Mouse (Mus musculus) thymus, adult 18-20 months (tissue): ENCODE results near the gene Gna15.

Source experiments
- DNase-seq, 2 experiments: peaks; one replicate each; pipeline ENCODE4 v3.0.0; 2022; ENCODE audit warnings: mixed read lengths in 2 of 2

Gene Gna15

GRCm38 (mm10) chr10:81495151-81495550 lies 28.9 kb downstream of the Gna15 start:
- DNase-seq = no peak

DNA sequence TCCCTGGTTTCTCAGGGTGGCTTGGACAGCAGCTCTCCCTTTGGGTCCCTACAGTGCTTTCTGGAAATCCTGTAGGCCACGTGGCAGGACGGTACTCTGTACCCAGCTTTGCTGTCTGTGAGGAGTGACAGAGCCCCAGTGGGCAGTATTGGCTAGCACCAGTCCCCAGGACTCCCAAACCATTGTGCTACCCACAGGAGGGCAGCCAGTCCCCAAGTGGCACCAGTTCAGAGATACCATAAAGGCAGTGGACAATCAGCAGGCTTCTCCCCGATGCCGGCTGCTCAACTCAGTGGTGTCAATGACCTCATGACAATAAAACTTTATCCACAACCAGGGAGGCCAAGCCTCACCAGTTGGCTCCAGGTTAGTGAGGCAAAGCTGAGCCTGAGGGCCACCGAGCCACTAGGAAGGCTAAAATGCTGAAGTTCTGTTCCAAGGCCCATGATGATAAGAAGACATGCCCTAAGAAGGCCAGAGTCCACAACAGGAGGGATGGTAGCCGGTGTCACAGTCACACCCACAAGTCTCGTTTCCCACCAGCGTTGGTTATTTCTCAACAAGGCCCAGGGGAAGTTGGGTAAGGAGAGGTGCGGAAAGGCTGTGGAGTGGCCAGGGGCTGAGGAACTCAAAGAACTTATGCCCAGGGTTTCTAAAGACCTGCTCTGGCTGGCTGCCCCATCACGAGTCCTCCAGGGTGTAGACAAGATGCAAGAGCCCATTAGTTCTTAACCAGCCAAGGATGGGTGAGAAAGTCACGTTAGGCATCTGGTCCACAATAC lies 29.6 kb downstream of the Gna15 start:
- no peak for DNase-seq

GRCm38 (mm10) chr10:81493601-81494220 lies 30.3 kb downstream of the Gna15 start:
- DNase-seq = no peak

GRCm38 (mm10) chr10:81492606-81493240 lies 31.3 kb downstream of the Gna15 start:
- no peak for DNase-seq

DNA sequence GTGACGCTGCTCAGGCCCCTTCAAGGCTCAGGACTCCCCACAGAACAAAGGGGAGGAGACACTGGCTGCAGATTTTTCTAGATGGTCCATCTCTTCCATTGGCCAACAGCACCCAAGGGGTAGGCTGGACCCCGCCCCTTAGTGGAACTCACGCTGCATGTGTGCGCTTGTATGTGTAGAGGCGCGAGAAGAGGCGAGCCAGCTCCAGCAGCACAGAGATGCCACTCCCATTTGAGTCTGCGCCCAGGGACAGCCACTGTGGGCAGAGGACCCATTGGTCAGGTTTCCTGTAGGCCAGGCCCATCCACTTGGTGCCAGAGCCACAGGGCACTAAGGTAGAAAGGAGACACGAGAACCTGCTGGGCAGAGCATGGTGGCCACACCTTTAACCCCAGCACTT lies 33.0 kb downstream of the Gna15 start:
- DNase-seq = no peak

GRCm38 (mm10) chr10:81489941-81490340 lies 34.1 kb downstream of the Gna15 start:
- no peak for DNase-seq

DNA sequence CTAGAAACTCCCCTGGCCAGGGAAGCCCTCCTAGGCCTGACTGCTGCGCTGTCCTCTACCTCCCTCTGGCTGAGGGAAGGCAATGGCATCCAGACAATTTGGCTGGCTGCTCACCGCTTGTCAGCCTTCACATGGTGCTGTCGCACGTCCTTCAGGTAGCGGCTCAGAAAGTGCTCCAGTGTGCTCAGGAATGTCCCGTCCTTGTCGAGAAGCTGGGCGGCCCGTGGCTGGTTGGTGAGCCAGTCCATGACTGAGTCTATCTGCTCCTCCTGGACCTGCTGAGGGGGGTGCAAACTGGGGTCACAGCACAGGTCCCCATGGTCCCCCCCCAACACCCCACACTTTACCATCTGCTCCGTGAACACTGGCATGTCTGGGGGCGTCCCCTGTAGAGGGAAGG lies 35.9 kb downstream of the Gna15 start:
- DNase-seq = no peak

- no peak for DNase-seq
Observed at GRCm38 (mm10) chr10:81486496-81486895, 37.5 kb downstream of the Gna15 start.

DNA sequence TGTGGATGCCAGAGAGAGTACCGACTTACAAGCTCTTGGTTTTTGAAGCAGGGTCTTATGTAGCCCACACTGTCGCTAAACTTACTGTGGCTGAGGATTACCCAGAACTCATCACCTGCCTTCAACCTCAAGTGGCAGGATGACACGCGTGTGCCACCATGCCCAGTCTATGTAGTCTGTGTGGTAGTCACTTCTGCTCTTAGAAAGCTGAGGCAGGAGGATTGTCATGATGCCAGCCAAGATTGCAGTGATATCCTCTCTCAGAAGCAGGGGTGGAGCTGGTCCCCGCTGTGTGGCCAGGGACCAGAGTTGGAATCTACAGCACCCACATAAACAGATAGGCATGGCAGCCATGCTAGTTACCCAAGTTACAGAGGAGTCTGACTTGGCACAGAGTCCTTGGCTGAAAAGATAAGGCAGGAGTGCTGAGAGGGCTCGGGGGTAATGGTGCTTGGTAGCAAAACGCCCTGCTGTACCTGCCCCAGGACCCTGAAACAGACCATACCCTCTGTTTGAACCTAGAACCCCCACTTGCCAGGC lies 38.5 kb downstream of the Gna15 start:
- DNase-seq = no peak

DNA sequence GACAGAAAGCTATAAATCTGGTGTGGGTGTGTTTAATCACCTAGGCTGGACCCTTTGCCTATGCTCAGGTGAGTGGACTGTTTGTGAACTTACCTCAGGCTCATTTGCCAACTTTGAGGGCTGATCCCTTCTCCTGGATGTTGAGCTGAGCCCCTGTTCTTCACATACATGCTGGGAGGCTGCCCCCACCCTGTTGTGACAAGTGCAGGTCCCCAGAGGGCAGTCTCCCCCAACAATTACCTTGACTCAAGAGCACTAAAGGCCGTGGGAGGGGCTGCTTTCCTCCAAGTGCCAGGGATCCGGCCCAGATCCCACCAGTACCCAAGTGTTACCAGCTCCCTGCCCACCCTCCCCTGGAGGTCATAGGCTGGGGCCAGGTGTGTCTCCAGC lies 39.0 kb downstream of the Gna15 start:
- DNase-seq = no peak

DNA sequence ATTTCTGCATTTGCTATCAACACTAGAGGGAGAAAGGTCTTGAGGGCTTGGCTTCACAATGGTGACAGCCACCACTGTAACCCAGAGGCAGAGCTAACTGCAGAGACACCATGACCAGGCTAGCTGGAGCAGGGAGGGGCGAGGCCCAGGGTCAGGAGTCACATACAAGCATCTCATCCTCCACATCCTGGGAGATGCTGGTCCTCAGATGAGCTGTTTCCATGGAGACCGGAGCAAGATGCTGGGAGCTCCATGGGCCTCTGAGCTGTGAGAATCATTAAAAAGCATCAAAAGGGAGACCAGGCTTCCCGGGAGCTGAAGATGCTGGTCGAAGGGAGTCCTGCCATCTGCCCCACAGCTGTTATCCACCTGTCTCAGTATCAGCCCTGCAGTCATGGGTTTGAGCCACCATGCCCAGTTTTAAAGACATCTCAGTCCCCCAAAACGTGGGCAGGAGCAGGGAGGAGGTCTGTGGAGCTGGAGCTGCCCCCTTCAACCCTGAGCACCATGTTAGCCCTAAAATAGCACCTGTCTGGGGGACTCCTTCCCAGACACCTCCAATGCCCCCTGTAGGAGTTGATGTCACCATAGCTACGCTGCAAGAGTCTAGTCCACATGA lies 39.5 kb downstream of the Gna15 start:
- DNase-seq = no peak

- no peak for DNase-seq
Observed at GRCm38 (mm10) chr10:81483983-81484382, 40.0 kb downstream of the Gna15 start.

DNA sequence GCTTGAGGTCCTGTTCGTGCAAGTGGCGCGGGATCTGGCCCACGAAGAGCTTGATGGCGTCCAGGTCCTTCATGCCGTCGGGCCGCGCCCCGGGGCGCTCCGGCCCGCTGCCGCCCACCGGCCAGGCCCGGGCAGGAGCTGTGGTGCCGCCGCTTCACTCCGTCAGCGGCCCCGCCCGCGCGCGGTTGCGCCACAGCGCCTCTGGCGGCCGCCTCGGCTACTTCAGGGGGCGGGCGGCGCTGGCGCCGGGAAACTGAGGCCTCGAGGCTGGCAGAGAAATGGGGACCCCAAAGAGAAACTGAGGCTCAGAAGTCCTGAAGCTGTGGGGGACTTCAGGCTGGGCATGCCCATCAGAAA lies 41.5 kb downstream of the Gna15 start, which contains the start of gene Celf5:
Celf5 (minus strand) TSS at position 177 of the 357 bp plus-strand sequence.
- DNase-seq = no peak

DNA sequence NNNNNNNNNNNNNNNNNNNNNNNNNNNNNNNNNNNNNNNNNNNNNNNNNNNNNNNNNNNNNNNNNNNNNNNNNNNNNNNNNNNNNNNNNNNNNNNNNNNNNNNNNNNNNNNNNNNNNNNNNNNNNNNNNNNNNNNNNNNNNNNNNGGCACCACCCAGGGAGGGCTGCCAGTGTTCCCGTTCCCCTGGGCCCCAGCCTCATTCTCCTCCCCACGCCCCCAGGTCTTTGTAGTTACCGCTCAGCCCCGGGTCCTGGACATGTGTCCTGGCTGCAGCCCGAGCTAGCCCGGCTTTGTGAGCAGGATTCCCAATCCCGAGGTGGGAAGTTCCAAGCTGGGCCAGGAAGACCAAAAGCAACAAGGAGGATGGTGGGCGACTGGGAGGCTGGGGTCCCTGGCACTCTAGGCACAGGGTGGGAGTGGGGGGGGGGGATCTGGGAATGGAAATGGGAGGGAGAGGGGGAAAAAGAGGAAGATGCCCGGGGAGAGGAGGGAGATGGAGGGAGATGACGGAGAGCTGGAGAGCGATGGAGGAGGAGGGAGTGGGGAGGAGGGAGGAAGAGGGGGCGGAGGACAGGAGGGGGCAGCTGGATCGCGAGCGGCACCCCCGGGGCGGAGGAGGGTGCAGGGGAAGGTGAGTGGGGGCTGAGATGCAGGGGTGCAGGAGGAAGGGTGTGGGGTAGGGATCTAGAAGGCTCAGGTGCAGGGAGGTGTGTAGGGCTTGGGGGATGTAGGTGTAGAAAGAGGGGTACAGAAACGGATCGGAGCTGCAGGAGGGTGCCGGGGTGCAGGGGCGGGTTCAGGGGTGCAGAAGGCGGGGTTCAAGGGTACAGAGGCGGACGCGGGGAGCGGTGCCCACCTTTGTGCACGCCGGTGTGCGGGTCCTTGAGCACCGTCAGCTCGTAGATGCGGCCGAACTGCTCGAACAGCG lies 42.2 kb downstream of the Gna15 start:
- DNase-seq = no peak

- no peak for DNase-seq
Observed at GRCm38 (mm10) chr10:81474461-81474860, 49.6 kb downstream of the Gna15 start.

DNA sequence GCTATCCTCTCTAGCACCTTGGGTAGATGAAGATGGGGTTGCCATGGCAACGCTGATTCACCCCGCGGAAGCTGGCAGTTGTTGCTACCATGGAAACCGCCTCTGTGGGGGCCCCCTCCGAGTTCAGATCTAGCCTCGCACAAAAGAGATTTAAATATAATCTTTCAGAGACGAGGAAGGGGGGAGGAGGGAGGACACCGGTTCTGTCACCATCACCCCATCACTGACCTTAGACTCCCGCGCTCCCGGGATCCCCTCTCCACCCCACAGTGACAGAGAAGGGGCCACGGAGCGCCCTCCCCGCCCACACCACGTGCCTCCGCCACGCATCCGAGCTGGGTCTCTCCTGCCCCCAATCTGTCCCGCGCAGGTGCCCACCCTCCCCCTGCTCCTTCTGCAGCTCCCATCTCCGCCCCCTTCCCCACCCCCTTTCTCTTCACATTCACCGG lies 51.0 kb downstream of the Gna15 start:
- DNase-seq = no peak

- DNase-seq = no peak
Observed at GRCm38 (mm10) chr10:81472403-81473002, 51.5 kb downstream of the Gna15 start.

DNA sequence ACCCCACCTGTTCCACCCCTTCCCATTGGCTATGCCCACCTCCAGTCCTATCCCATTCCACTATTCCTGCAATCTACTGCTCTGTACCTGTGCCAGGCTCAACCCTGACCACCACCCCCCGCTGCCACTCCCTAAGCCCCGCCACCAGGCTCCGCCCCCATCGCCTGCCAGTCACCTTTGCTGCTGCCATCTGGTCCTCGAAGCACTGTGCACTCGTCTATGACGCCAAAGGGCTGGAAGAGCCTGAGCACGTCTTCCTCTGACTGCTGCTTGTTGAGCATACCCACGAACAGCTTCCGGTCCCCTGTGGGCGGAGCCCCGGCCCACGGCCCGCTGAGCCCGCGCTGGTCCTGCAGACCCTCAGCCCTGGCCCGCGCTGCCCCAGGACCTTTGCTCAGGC lies 53.6 kb downstream of the Gna15 start:
- no peak for DNase-seq

DNA sequence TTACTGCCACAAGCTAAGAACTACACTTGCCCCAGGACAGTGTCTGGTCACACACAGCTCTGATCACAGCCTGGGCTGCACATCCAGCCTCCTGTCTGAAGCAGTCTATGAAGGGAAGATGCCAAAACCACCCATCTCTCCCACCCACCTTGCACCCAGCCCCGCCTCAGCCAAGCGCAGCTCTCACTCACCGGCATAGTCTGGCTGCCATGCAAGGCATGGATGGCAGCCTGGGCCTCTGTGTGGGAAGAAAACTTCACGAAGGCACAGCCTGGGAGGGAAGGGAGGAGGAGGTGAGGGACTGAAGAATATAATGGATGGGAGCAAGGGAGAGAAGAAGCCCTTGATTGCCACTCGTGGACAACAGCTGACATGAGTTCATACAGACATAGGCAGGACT lies 54.8 kb downstream of the Gna15 start:
- DNase-seq = no peak

DNA sequence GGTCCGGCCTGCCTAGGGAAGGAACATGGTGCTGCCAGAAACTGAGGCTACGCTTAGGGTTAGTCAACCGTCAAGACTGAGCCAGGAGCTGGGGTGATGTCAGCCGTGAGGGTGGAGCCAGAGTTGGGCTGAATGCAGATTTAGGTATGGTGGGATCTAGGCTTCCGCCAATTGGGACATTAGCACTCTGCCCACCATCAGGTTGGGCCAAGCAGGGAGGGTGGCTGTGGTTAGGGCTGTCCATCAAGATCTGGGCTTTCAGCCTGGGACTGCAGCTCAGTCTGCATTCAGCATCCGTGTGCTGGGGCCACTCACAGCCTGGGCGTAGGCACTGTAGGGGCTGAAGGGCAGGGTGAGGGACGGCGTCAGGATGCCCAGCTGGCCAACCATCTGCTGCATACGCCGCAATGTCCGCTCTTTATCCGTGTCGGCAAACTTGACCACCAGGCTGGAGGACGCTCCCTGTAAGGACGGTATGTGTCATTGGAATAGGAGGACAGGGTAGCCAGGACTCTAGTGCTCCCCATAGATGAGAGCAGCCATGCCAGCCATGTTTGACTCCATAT lies 56.3 kb downstream of the Gna15 start:
- DNase-seq = peak in 1 of 2 experiments; percentile 1

- peak in 1 of 2 experiments; percentile 1 for DNase-seq
Observed at GRCm38 (mm10) chr10:81466881-81467280, 57.1 kb downstream of the Gna15 start.
